Mouse (Mus musculus) embryonic facial prominence, embryonic 11.5 days (tissue): ENCODE data around the gene Hps3. TPM values are rescaled to one million over a fixed set of nuclear protein-coding genes. Genes with fewer than 3 reads are reported as not detected.
"Not testable (repeated sequence)": the region's sequence is repeated elsewhere in the genome, so short reads cannot be mapped to it uniquely, and the experiment has no call there.

Experiments used
- ATAC-seq: fragments of 200-750 bp; cut with Nextera tagmentation; replicated peaks from 2 replicates; pipeline ENCODE4 v1.8.0; 2017; ENCODE audit warnings: low read depth; ENCODE audit not compliant: insufficient number of reproducible peaks, low FRiP score, low TSS enrichment
- DNase-seq: peaks from one replicate; pipeline ENCODE4 v3.0.0-alpha.2; 2015; ENCODE audit warnings: low spot score
- H3K27ac ChIP-seq: fragments of 300-500 bp; sonication (generic); replicated peaks from 2 replicates; pipeline ENCODE4 v1.5.1; 2014; ENCODE audit warnings: mild to moderate bottlenecking, low read depth, low read length, control low read depth
- H3K27me3 ChIP-seq: fragments of 300-500 bp; sonication (generic); 2 replicates; pipeline ENCODE4 v1.6.1; 2014; ENCODE audit warnings: mild to moderate bottlenecking, low read length, moderate library complexity, mixed read lengths; ENCODE audit not compliant: control insufficient read depth, insufficient read depth
- H3K36me3 ChIP-seq: fragments of 300-500 bp; sonication (generic); replicated peaks from 2 replicates; pipeline ENCODE4 v1.6.1; 2014; ENCODE audit warnings: low read depth, mild to moderate bottlenecking, low read length, moderate library complexity, mixed read lengths; ENCODE audit not compliant: control insufficient read depth, insufficient read depth
- H3K4me1 ChIP-seq: fragments of 300-500 bp; sonication (generic); 2 replicates; pipeline ENCODE4 v1.6.1; 2014; ENCODE audit warnings: low read length, mixed read lengths; ENCODE audit not compliant: control insufficient read depth, insufficient read depth
- H3K4me2 ChIP-seq: fragments of 300-500 bp; sonication (generic); 2 replicates; pipeline ENCODE4 v1.6.1; 2014; ENCODE audit warnings: low read depth, mild to moderate bottlenecking, control low read depth, low read length, moderate library complexity
- H3K4me3 ChIP-seq: fragments of 300-500 bp; sonication (generic); 2 replicates; pipeline ENCODE4 v1.5.1; 2014; ENCODE audit warnings: low read depth, low read length, control low read depth
- H3K9ac ChIP-seq: fragments of 300-500 bp; sonication (generic); replicated peaks from 2 replicates; pipeline ENCODE4 v1.6.1; 2014; ENCODE audit warnings: mild to moderate bottlenecking, control low read depth, low read length
- H3K9me3 ChIP-seq: fragments of 300-500 bp; sonication (generic); replicated peaks from 2 replicates; pipeline ENCODE4 v1.6.1; 2016; ENCODE audit warnings: mild to moderate bottlenecking, low read length, inconsistent platforms, mixed read lengths; ENCODE audit not compliant: control insufficient read depth
- WGBS: fragments of 180-500 bp; shearing (Covaris S2); extraction: QIAGEN DNeasy Blood & Tissue Kit; methylation state at CpG from one replicate; pipeline ENCODE4 v1.1.7; 2014; 5-methylcytosine and 5-hydroxymethylcytosine counted together
- polyA plus RNA-seq: library from polyadenylated mRNA; unstranded; fragments of >200 nt; fragmentation: Nextera tagmentation; extraction: Ambion mirVana; gene quantifications from 2 replicates; pipeline ENCODE4 v1.2.1, GENCODE M21; 2014

Hps3 gene
- 11.3 and 12.1 TPM in 2 replicates for polyA plus RNA-seq

DNA sequence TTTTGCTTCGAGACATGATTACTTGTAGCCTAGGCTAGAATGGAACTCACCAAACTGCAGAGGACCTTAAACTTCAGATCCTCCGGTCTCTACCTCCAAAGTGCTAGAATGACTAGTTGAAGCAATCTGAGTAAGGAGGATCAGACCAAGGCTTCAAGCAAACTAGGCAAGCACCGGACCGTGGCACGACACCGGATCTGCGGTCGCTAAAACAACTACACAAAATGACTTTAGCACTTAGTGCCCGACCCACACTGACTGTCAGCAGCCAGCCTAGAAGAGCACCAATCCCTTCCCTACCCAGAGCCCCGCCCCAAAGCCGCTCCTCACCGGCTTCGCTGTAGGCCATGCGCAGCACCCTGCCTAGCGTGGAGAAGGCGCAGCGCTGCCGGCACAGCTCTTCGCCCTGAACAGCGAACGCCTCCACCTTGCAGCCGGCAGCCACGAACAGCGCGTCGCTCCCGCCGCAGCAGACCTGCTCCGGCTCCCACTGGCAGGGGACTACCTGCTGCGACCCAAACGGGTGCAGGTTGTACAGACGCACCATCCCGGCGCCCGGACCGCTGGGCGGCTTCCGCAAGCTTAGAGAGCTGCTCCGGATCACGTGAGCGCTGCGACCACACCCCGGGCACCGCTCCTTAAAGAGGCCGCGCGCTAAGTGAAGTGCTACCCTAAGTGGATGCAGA is at the start of gene Hps3:
TSS of gene Hps3 (minus strand) at position 597 of the 686 bp plus-strand sequence.
- peak; percentile 90 for DNase-seq
- Histone ChIP-seq H3K4me2 (peak within 1 kb of the TSS; percentile 47), H3K27me3 (no peaks in the 10 kb centered on the region), H3K4me3 (peak within 1 kb of the TSS; percentile 77), H3K27ac (peak within 1 kb of the TSS; percentile 24; the same call in 1 of the 2 replicates), H3K9ac (peak within 1 kb of the TSS; percentile 65), H3K4me1 (no peaks in the 10 kb centered on the region), H3K36me3 (no peaks in the 10 kb centered on the region), H3K9me3 (no peaks in the 10 kb centered on the region)
- under 1% methylated on average over 47 of the region's 47 CpGs for WGBS
- peak; percentile 100 for ATAC-seq

DNA sequence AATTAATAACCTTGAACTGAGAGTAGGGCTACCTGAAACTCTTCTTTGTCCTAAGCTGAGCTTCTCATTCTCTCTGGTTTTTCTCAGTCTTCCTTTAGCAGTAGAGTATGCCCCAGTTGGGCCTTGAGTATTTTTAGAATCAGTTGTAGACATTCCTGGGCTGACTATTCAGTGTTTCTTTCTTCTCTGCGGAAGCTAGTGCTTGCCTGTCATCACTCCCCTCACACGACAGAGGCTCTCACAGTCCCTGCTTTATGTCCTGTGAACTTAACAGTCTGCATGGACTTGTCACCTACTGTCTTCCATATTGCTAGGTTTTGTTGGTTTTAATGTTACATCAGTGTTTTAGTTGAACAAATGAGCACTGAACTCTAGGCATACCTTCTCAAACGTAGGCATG is 47.0 kb upstream of the Hps3 start:
- Histone ChIP-seq H3K9me3 (no peaks in the 10 kb centered on the region), H3K27ac (no peak overlapping the region), H3K4me2 (no peak overlapping the region), H3K27me3 (no peaks in the 10 kb centered on the region), H3K36me3 (no peaks in the 10 kb centered on the region), H3K4me1 (no peaks in the 10 kb centered on the region), H3K4me3 (no peak overlapping the region), H3K9ac (no peak overlapping the region)
- no peak for DNase-seq
- WGBS, result 73% methylated on average over 3 of the region's 3 CpGs
- no peak for ATAC-seq

DNA sequence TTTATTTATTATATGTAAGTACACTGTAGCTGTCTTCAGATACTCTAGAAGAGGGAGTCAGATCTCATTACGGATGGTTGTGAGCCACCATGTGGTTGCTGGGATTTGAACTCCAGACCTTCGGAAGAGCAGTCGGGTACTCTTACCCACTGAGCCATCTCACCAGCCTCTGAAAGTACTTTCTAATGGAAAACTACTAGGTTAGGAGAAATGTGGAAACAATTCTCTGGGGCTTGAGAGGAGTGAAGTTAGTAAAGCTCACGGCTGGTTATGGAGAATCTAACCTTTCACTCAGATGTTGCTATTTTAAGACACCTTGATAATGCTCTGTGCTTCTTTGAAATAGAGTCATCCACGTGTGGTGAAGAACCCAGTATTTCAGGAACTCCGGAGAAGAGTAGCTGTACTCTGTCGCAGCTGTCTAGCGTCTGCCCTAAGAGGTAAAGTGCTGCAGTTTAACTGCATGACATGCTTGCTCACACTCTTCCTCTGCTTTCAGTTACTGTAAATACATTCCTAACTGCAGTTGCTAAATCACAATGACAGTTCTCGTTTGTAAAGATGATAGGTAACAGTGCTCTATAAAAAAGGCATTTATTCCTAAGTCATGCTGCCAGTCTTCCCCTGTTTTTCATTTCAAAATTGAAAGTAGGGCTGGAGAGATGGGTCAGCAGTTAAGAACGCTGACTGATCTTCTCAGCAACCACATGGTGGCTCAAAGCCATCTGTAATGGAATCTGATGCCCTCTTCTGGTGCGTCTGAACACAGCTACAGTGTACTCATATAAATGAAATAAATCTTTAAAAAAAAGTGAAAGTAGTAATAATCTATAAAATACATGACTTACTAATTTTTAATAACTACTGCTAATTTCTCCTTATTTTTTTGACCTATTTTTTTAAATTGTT is 41.3 kb upstream of the Hps3 start:
- WGBS, result 84% methylated on average over 11 of the region's 11 CpGs
- DNase-seq (no peak), ATAC-seq (no peak)
- Histone ChIP-seq H3K4me2 (no peak overlapping the region), H3K9me3 (no peaks in the 10 kb centered on the region), H3K36me3 (no peaks in the 10 kb centered on the region), H3K9ac (no peak overlapping the region), H3K4me3 (no peak overlapping the region), H3K4me1 (no peaks in the 10 kb centered on the region), H3K27ac (no peak overlapping the region), H3K27me3 (no peaks in the 10 kb centered on the region)

DNA sequence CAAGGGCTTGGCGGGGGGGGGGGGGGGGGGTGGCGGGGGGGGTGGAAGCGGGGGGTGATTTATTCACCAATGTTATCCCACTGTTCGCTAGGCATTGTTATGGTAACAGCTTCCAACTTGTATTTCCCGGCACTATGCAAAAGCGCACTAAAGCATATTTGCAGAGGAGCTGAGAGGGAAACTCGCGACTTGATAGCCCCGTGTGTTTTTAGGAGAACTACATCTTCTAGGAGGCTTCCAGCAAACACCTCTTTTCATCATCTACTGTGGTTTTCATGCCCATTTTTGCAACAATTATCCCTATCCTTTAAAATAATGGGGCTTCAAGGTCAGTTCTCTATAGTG is 23.1 kb upstream of the Hps3 start:
- peak overlapping the region; percentile 78 for H3K4me3 ChIP-seq
- ATAC-seq (no peak; the same call in 1 of the 2 replicates), DNase-seq (peak; percentile 30)
- no peaks in the 10 kb centered on the region for H3K9me3 ChIP-seq
- H3K27me3 ChIP-seq, result no peaks in the 10 kb centered on the region
- peak overlapping the region; percentile 64 for H3K9ac ChIP-seq
- H3K4me2 ChIP-seq, result peak overlapping the region; percentile 24; the same call in 1 of the 2 replicates
- H3K36me3 ChIP-seq, result no peaks in the 10 kb centered on the region
- no peak overlapping the region for H3K27ac ChIP-seq
- WGBS, result 0% methylated on average over 8 of the region's 9 CpGs
- H3K4me1 ChIP-seq, result no peaks in the 10 kb centered on the region

GRCm38 (mm10) chr3:20057306-20058196 is 22.4 kb upstream of the Hps3 start, which contains the start of gene Hltf:
Gene Hltf, plus strand, starts transcription at chr3:20057811.
- DNase-seq (peak; percentile 93), ATAC-seq (peak; percentile 100)
- Histone ChIP-seq H3K36me3 (no peaks in the 10 kb centered on the region), H3K4me2 (peak within 1 kb of the TSS; percentile 51), H3K27ac (no peak within 1 kb of the TSS), H3K4me1 (no peaks in the 10 kb centered on the region), H3K9me3 (no peaks in the 10 kb centered on the region), H3K4me3 (peak within 1 kb of the TSS; percentile 78), H3K27me3 (no peaks in the 10 kb centered on the region), H3K9ac (peak within 1 kb of the TSS; percentile 69)
- under 1% methylated on average over 53 of the region's 54 CpGs for WGBS

DNA sequence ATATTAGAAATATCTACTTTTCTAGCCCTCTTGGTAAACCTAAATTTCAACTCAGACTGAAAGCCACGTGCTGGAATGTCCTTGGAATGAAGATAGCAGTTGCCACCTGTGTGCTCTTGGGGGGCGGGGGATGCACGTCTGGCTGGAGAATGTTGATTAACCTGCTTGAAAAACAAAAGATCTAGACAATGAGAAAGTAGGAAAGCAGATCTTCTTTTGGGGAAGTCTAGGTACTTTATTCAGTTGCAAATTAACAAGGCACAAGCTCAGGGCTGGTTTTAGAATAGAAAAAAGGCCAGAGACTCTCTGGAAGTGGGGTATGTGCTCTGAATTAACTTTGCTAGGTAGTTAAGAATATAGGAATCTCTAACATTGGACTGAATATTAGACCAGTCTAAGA is 9.6 kb upstream of the Hps3 start:
- 63% methylated on average over 3 of the region's 3 CpGs for WGBS
- H3K27ac ChIP-seq, DNase-seq, H3K4me2 ChIP-seq, H3K4me1 ChIP-seq, H3K27me3 ChIP-seq, H3K9me3 ChIP-seq, H3K36me3 ChIP-seq, H3K4me3 ChIP-seq, H3K9ac ChIP-seq, ATAC-seq: not testable (repeated sequence)

DNA sequence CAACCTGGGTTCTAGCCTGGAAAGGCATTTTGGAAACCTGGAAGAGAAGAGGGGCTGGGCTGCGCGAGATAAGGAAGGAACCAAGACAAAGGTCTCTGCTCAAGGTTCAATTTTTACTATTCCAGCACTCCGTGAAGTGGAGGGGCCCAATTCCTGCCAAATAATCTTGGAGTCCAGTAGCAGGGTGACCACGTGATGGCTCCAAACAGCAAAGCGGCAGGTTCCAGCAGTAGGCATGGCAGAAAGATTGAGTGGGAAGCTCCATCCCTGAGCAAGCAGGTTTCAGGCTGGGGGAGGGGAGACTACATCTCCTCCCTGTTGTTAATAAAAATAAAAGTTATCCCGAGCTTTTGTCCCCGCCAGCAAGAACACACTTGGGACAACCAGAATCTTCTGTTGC is 6.3 kb upstream of the Hps3 start:
- 92% methylated on average over 7 of the region's 7 CpGs for WGBS
- DNase-seq, H3K9ac ChIP-seq, H3K4me1 ChIP-seq, H3K27ac ChIP-seq, H3K4me2 ChIP-seq, H3K36me3 ChIP-seq, H3K27me3 ChIP-seq, ATAC-seq, H3K9me3 ChIP-seq, H3K4me3 ChIP-seq: not testable (repeated sequence)
